Mouse (Mus musculus) hindbrain, postnatal 0 days (tissue): ENCODE data around the gene Cd101. TPM values are rescaled to one million over a fixed set of nuclear protein-coding genes. Genes with fewer than 3 reads are reported as not detected.
A peak's percentile ranks its signal among the peaks of the same experiment; 100 is the strongest.

Experiments used
- ATAC-seq: fragments of 200-750 bp; cut with Nextera tagmentation; 2 replicates; pipeline ENCODE4 v1.8.0; 2017; ENCODE audit warnings: mild to moderate bottlenecking, moderate TSS enrichment, moderate library complexity
- DNase-seq: peaks from one replicate; pipeline ENCODE4 v3.0.0-alpha.2; 2015; ENCODE audit warnings: low spot score
- H3K27ac ChIP-seq: fragments of 300-500 bp; sonication (generic); 2 replicates; pipeline ENCODE4 v1.5.1; 2014; ENCODE audit warnings: mild to moderate bottlenecking
- H3K27me3 ChIP-seq: fragments of 300-500 bp; sonication (generic); 2 replicates; pipeline ENCODE4 v1.6.1; 2014; ENCODE audit warnings: low read length, mixed read lengths; ENCODE audit not compliant: insufficient read depth
- H3K36me3 ChIP-seq: fragments of 300-500 bp; sonication (generic); 2 replicates; pipeline ENCODE4 v1.6.1; 2014; ENCODE audit warnings: low read length, mixed read lengths; ENCODE audit not compliant: insufficient read depth
- H3K4me1 ChIP-seq: fragments of 300-500 bp; sonication (generic); 2 replicates; pipeline ENCODE4 v1.6.1; 2014; ENCODE audit warnings: antibody characterized with exemption, low read length, mixed read lengths; ENCODE audit not compliant: insufficient read depth
- H3K4me2 ChIP-seq: fragments of 300-500 bp; sonication (generic); 2 replicates; pipeline ENCODE4 v1.6.1; 2014; ENCODE audit warnings: low read depth, mild to moderate bottlenecking, low read length, moderate library complexity, mixed read lengths
- H3K4me3 ChIP-seq: fragments of 300-500 bp; sonication (generic); 2 replicates; pipeline ENCODE4 v1.5.1; 2014; ENCODE audit warnings: low read length
- H3K9ac ChIP-seq: fragments of 300-500 bp; sonication (generic); replicated peaks from 2 replicates; pipeline ENCODE4 v1.6.1; 2014; ENCODE audit warnings: mild to moderate bottlenecking, low read length, moderate library complexity, mixed read lengths
- H3K9me3 ChIP-seq: fragments of 300-500 bp; sonication (generic); 2 replicates; pipeline ENCODE4 v1.6.1; 2016; ENCODE audit warnings: low read length, mixed read lengths
- CTCF ChIP-seq: IDR thresholded peaks from 2 replicates; pipeline ENCODE4 v1.5.1; 2016; ENCODE audit warnings: antibody characterized with exemption, control low read depth, low read depth
- WGBS: fragments of 180-500 bp; shearing (Covaris S2); extraction: QIAGEN DNeasy Blood & Tissue Kit; methylation state at CpG from one replicate; pipeline ENCODE4 v1.1.7; 2014; 5-methylcytosine and 5-hydroxymethylcytosine counted together
- polyA plus RNA-seq: library from polyadenylated mRNA; unstranded; fragments of >200 nt; fragmentation: Nextera tagmentation; extraction: Ambion mirVana; gene quantifications from 2 replicates; pipeline ENCODE4 v1.2.1, GENCODE M21; 2015
- total RNA-seq: library from RNA; depleted of rRNA; stranded (reverse); fragments of >200 nt; gene quantifications from 2 replicates; pipeline ENCODE4 v1.2.3, GENCODE M21; 2014

The Cd101 gene
- total and polyA plus RNA-seq, 2 experiments from 2014 or later, result 0.13 to 0.68 TPM

DNA sequence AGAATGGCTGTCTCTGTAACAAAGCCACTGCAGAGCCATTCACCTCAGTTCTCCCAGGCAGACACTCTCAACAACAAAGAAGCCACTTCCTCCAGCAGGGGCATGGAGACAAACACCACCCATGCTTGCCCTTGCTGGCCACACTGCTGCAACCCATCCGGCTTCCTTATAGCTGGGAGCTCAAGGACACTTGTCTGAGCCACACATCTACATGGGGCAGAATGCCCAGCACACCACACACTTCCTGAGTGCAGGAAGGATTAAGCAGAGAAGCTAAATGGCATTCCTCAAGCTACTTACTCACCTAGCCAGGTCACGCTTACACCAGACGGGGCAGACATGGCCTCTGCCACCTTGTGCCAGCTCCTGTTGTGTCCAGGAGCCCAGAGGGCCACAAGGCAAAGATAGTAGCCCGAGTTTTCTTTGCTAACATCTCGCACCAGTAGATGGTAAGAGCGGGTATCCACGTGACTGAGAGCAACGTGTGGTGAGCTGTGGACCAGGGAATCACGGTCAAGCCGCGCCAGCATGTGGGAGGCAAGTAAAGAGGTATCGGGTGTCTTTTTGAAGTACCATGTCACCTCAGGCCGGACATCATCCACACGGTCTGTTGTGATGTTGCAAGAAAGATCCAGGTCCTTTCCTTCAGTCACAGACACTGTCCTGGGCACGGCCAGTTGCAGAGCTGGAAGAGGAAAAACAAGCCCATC, 43.3 kb upstream of the Cd101 start:
- no peak overlapping the region for H3K27ac ChIP-seq
- DNase-seq (no peak), ATAC-seq (no peak)
- no peaks in the 10 kb centered on the region; the same call in 1 of the 2 replicates for H3K36me3 ChIP-seq
- H3K4me3 ChIP-seq, result no peak overlapping the region
- no peak overlapping the region for H3K4me2 ChIP-seq
- H3K4me1 ChIP-seq, result peaks cover 10% of the 10 kb centered on the region
- H3K27me3 ChIP-seq, result no peaks in the 10 kb centered on the region
- 89% methylated on average over 15 of the region's 15 CpGs for WGBS
- H3K9me3 ChIP-seq, result no peaks in the 10 kb centered on the region
- no peak overlapping the region for H3K9ac ChIP-seq
- no peak for TF ChIP-seq CTCF

DNA sequence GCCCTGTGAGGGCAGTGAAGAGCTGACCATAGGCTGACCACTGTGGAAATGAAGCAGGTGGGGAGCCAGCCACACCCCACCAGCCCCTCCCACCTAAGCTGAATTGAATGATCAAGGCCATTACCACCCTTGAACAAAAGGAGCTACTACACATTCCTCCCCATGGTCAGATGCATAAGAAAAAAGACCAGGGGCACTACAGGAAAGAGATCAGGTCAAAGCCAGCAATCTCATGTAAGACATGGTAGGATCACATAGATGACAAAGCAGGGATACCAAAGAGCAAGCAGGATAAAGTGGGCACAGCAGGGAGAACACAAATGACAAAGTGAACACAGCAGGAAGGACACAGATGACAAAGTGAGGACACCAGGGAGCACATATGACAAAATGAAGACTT, 42.2 kb upstream of the Cd101 start:
- DNase-seq, result no peak
- no peak overlapping the region for H3K4me3 ChIP-seq
- no peaks in the 10 kb centered on the region for H3K27me3 ChIP-seq
- no peak overlapping the region for H3K4me2 ChIP-seq
- no peak for ATAC-seq
- H3K9ac ChIP-seq, result no peak overlapping the region
- no peak overlapping the region for H3K27ac ChIP-seq
- peaks cover 11% of the 10 kb centered on the region for H3K4me1 ChIP-seq
- no peak for TF ChIP-seq CTCF
- H3K9me3 ChIP-seq, result no peaks in the 10 kb centered on the region
- no peaks in the 10 kb centered on the region; the same call in 1 of the 2 replicates for H3K36me3 ChIP-seq

DNA sequence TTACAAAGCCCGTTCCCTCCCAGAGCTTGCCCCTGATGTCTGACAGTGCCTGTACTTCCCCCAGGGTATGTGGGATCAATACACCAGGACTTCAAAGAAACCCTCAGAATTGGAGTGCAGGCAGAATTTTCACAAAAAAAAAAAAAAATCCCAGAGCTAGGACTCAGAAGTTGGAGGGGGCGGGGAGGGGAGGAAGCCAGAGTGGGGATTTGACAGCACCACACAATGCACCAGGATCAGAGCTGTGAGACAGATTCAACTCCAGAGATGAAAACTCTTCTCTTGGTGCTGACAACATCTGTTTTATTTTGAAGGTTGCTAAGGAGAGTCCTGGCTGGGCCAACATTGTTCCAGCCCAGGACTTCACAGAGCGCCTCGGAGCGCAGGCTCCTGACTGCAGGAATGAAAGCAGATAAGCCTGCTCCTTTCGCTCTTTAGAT, 41.5 kb upstream of the Cd101 start:
- Histone ChIP-seq H3K4me1 (peaks cover 16% of the 10 kb centered on the region), H3K27ac (no peak overlapping the region), H3K9ac (no peak overlapping the region), H3K9me3 (no peaks in the 10 kb centered on the region), H3K4me2 (no peak overlapping the region), H3K4me3 (no peak overlapping the region), H3K36me3 (no peaks in the 10 kb centered on the region), H3K27me3 (no peaks in the 10 kb centered on the region)
- ATAC-seq (0 out of 2 replicates have a peak, but pooled peaks have one; percentile 28), DNase-seq (no peak)
- no peak for TF ChIP-seq CTCF
- 44% methylated on average over 6 of the region's 6 CpGs for WGBS

DNA sequence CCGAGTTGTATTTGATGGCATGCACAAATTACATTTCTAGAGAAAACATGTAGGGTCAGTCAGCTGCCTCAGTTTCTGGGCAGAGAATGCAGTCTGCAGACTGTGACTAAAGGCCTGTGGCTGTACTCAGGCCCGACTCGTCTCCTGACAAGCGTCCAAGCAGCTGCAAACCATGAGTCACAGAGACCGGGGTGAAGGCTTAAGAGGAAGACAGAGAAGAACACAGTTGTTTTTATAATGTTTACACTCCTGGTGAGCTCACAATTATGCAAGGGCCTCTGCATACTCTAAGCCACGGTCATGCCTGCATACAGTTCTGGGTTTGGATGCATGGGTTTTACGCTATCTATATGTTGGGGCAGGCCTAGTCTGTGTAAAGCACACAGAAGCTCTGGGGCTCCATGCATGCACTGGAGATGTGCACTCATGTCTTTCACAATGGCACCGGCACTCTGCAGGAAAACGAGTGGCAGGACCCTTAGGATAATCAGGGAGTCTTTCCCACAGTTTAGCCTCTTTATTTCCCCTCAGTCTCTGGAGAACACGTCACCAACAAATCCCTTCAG, 41.0 kb upstream of the Cd101 start:
- DNase-seq, result peak; percentile 35
- no peak for TF ChIP-seq CTCF
- 46% methylated on average over 10 of the region's 10 CpGs for WGBS
- Histone ChIP-seq H3K9ac (no peak overlapping the region), H3K4me2 (no peak overlapping the region), H3K4me1 (peaks cover 16% of the 10 kb centered on the region), H3K27ac (no peak overlapping the region), H3K9me3 (no peaks in the 10 kb centered on the region), H3K36me3 (no peaks in the 10 kb centered on the region), H3K27me3 (no peaks in the 10 kb centered on the region), H3K4me3 (no peak overlapping the region)
- 0 out of 2 replicates have a peak, but pooled peaks have one; percentile 24 for ATAC-seq

DNA sequence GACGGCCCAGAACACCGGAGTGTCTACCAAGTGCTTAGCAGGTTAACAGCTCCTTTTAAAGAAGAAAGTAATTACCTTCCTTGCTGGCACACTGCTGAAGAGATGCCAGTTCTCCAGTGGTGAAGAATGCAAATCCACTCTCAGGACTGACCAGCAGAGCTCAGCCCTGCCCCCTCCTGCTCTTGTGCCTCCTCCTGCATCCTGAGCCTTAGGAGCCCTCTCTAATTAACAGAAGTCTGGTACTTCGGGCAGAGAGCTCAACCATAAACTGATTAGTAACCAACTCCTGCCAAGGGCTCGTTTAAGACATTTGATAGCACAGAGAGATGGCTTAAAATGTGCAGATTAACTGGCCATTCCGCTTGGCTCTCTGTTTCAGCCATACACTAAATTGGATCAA, 39.3 kb upstream of the Cd101 start:
- Histone ChIP-seq H3K27ac (no peak overlapping the region), H3K4me3 (no peak overlapping the region), H3K4me2 (no peak overlapping the region), H3K36me3 (no peaks in the 10 kb centered on the region), H3K27me3 (no peaks in the 10 kb centered on the region), H3K9ac (no peak overlapping the region), H3K9me3 (no peaks in the 10 kb centered on the region), H3K4me1 (peaks cover 16% of the 10 kb centered on the region)
- WGBS, result 40% methylated on average over 5 of the region's 5 CpGs
- ATAC-seq (no peak), DNase-seq (peak; percentile 39)
- peak; percentile 16; the same call in 1 of the 2 replicates for TF ChIP-seq CTCF

DNA sequence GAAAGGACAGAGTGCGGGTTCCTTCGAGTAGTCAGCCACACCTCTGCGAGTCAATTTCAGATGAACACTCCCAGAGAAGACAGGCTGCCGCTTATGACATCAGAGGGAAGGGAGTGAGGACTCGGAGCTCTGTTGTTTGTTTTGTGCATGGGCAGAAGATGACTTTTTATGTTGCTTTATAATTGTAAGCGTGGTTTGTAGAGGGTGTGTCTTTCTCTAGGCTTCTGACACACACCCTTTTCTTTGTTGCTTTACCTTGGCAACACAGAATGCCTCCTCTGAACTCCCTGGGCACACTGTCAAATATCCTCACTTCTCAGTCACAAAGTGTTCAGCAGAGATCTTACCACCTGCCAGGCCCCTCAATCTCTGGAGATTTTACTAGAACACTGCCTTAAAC, 36.8 kb upstream of the Cd101 start:
- no peak overlapping the region for H3K9ac ChIP-seq
- H3K27ac ChIP-seq, result no peak overlapping the region
- DNase-seq (no peak), ATAC-seq (no peak)
- H3K36me3 ChIP-seq, result no peaks in the 10 kb centered on the region; the same call in 1 of the 2 replicates
- H3K4me3 ChIP-seq, result no peak overlapping the region
- no peaks in the 10 kb centered on the region for H3K27me3 ChIP-seq
- 57% methylated on average over 6 of the region's 6 CpGs for WGBS
- TF ChIP-seq CTCF, result no peak
- H3K9me3 ChIP-seq, result no peaks in the 10 kb centered on the region
- H3K4me2 ChIP-seq, result no peak overlapping the region
- H3K4me1 ChIP-seq, result peaks cover 11% of the 10 kb centered on the region
